Mouse (Mus musculus): ENCODE results near the gene Cfap100. TPM values are rescaled to one million over a fixed set of nuclear protein-coding genes. Genes with fewer than 3 reads are reported as not detected.

Gene Cfap100
- polyA plus RNA-seq, 1 experiment from 2014 or later = 0.57 TPM

GRCm38 (mm10) chr6:90360922-90361614, 67.5 kb downstream of the Cfap100 start:
- Histone ChIP-seq H3K4me3 (ENCODE audit: low read depth, low read length) (no peak overlapping the region), H3K4me1 (ENCODE audit: control insufficient read depth, insufficient read depth, low read length) (peaks cover 7% of the 10 kb centered on the region; the same call in 1 of the 2 replicates), H3K9ac (ENCODE audit: low read length) (no peak overlapping the region), H3K4me2 (ENCODE audit: low read depth, severe bottlenecking) (no peak overlapping the region), H3K36me3 (ENCODE audit: control insufficient read depth, insufficient read depth, low read length) (no peaks in the 10 kb centered on the region), H3K27ac (replicated peaks; ENCODE audit: low read depth, low read length) (no peak overlapping the region), H3K9me3 (ENCODE audit: control insufficient read depth, low read length) (no peaks in the 10 kb centered on the region), H3K27me3 (ENCODE audit: control insufficient read depth, insufficient read depth, low read length) (no peaks in the 10 kb centered on the region)
- 87% methylated on average over 6 of the region's 6 CpGs for WGBS
- no peak for ATAC-seq (ENCODE audit: insufficient number of reproducible peaks, low FRiP score, low TSS enrichment, low read depth)
- no peak for DNase-seq (ENCODE audit: low spot score)

GRCm38 (mm10) chr6:90360024-90360781, 68.4 kb downstream of the Cfap100 start:
- Histone ChIP-seq H3K9me3 (ENCODE audit: control insufficient read depth, low read length) (no peaks in the 10 kb centered on the region), H3K27ac (replicated peaks; ENCODE audit: low read depth, low read length) (no peak overlapping the region), H3K4me3 (ENCODE audit: low read depth, low read length) (no peak overlapping the region), H3K4me1 (ENCODE audit: control insufficient read depth, insufficient read depth, low read length) (peaks cover 7% of the 10 kb centered on the region; the same call in 1 of the 2 replicates), H3K27me3 (ENCODE audit: control insufficient read depth, insufficient read depth, low read length) (no peaks in the 10 kb centered on the region), H3K4me2 (ENCODE audit: low read depth, severe bottlenecking) (no peak overlapping the region), H3K36me3 (ENCODE audit: control insufficient read depth, insufficient read depth, low read length) (no peaks in the 10 kb centered on the region), H3K9ac (ENCODE audit: low read length) (no peak overlapping the region)
- ATAC-seq (ENCODE audit: insufficient number of reproducible peaks, low FRiP score, low TSS enrichment, low read depth) (peak; percentile 58), DNase-seq (ENCODE audit: low spot score) (peak; percentile 41)
- WGBS = 32% methylated on average over 7 of the region's 7 CpGs

GRCm38 (mm10) chr6:90359445-90359844, 69.2 kb downstream of the Cfap100 start:
- no peak overlapping the region for H3K9ac ChIP-seq (ENCODE audit: low read length)
- WGBS = 92% methylated on average over 2 of the region's 2 CpGs
- ATAC-seq (ENCODE audit: insufficient number of reproducible peaks, low FRiP score, low TSS enrichment, low read depth) (no peak; the same call in 1 of the 2 replicates), DNase-seq (ENCODE audit: low spot score) (no peak)
- no peak overlapping the region for H3K4me2 ChIP-seq (ENCODE audit: low read depth, severe bottlenecking)
- H3K36me3 ChIP-seq (ENCODE audit: control insufficient read depth, insufficient read depth, low read length) = no peaks in the 10 kb centered on the region
- no peaks in the 10 kb centered on the region for H3K27me3 ChIP-seq (ENCODE audit: control insufficient read depth, insufficient read depth, low read length)
- H3K27ac ChIP-seq (replicated peaks; ENCODE audit: low read depth, low read length) = no peak overlapping the region
- H3K4me1 ChIP-seq (ENCODE audit: control insufficient read depth, insufficient read depth, low read length) = peaks cover 7% of the 10 kb centered on the region; the same call in 1 of the 2 replicates
- no peaks in the 10 kb centered on the region for H3K9me3 ChIP-seq (ENCODE audit: control insufficient read depth, low read length)
- H3K4me3 ChIP-seq (ENCODE audit: low read depth, low read length) = no peak overlapping the region

GRCm38 (mm10) chr6:90358142-90358541, 70.5 kb downstream of the Cfap100 start:
- no peak for DNase-seq (ENCODE audit: low spot score)
- Histone ChIP-seq H3K4me3 (ENCODE audit: low read depth, low read length) (no peak overlapping the region), H3K27ac (replicated peaks; ENCODE audit: low read depth, low read length) (no peak overlapping the region), H3K9ac (ENCODE audit: low read length) (no peak overlapping the region), H3K36me3 (ENCODE audit: control insufficient read depth, insufficient read depth, low read length) (no peaks in the 10 kb centered on the region), H3K4me2 (ENCODE audit: low read depth, severe bottlenecking) (no peak overlapping the region), H3K4me1 (ENCODE audit: control insufficient read depth, insufficient read depth, low read length) (peaks cover 7% of the 10 kb centered on the region; the same call in 1 of the 2 replicates), H3K9me3 (ENCODE audit: control insufficient read depth, low read length) (no peaks in the 10 kb centered on the region), H3K27me3 (ENCODE audit: control insufficient read depth, insufficient read depth, low read length) (no peaks in the 10 kb centered on the region)
- WGBS = 71% methylated on average over 5 of the region's 5 CpGs
- no peak for ATAC-seq (ENCODE audit: insufficient number of reproducible peaks, low FRiP score, low TSS enrichment, low read depth)

Other genes with a start within 250 kb of the Cfap100 start
- gene V1ra8, start 226.0 kb downstream of the Cfap100 start, polyA plus RNA-seq (2014; fragmentation: Nextera tagmentation; extraction: Ambion mirVana) = not detected in 2 replicates
- gene Vmn1r53, start 204.4 kb downstream of the Cfap100 start, polyA plus RNA-seq (2014; fragmentation: Nextera tagmentation; extraction: Ambion mirVana) = not detected in 2 replicates
- gene Vmn1r54, start 182.5 kb downstream of the Cfap100 start, polyA plus RNA-seq (2014; fragmentation: Nextera tagmentation; extraction: Ambion mirVana) = not detected in 2 replicates
- not detected in 2 replicates for gene BC048671, start 127.6 kb downstream of the Cfap100 start, polyA plus RNA-seq (2014; fragmentation: Nextera tagmentation; extraction: Ambion mirVana)
- not detected in 2 replicates for gene Chst13, start 103.6 kb downstream of the Cfap100 start, polyA plus RNA-seq (2014; fragmentation: Nextera tagmentation; extraction: Ambion mirVana)
- gene Uroc1, start 95.5 kb downstream of the Cfap100 start, polyA plus RNA-seq (2014; fragmentation: Nextera tagmentation; extraction: Ambion mirVana) = 0.07 and 0.14 TPM in 2 replicates
- 7.6 and 8.1 TPM in 2 replicates for gene Zxdc, start 59.3 kb downstream of the Cfap100 start, polyA plus RNA-seq (2014; fragmentation: Nextera tagmentation; extraction: Ambion mirVana)
- gene Klf15, start 33.8 kb upstream of the Cfap100 start, polyA plus RNA-seq (2014; fragmentation: Nextera tagmentation; extraction: Ambion mirVana) = 3.6 and 3.8 TPM in 2 replicates
- gene Aldh1l1, start 57.6 kb upstream of the Cfap100 start, polyA plus RNA-seq (2014; fragmentation: Nextera tagmentation; extraction: Ambion mirVana) = 0.57 and 1.4 TPM in 2 replicates
- gene Slc41a3, start 175.9 kb upstream of the Cfap100 start, polyA plus RNA-seq (2014; fragmentation: Nextera tagmentation; extraction: Ambion mirVana) = 2.0 and 2.2 TPM in 2 replicates

Measured in limb, embryonic 11.5 days (tissue).